Mouse (Mus musculus) midbrain, embryonic 16.5 days (tissue): ENCODE data around the gene Capn5. TPM values are rescaled to one million over a fixed set of nuclear protein-coding genes. Genes with fewer than 3 reads are reported as not detected.
A peak's percentile ranks its signal among the peaks of the same experiment; 100 is the strongest.

ENCODE experiments used
- ATAC-seq: fragments of 200-750 bp; cut with Nextera tagmentation; 2 replicates; pipeline ENCODE4 v1.8.0; 2017; ENCODE audit warnings: moderate TSS enrichment
- H3K27ac ChIP-seq: fragments of 300-500 bp; sonication (generic); 2 replicates; pipeline ENCODE4 v1.5.1; 2014; ENCODE audit warnings: mild to moderate bottlenecking, low read length, mixed read lengths
- H3K27me3 ChIP-seq: fragments of 300-500 bp; sonication (generic); 2 replicates; pipeline ENCODE4 v1.6.1; 2014; ENCODE audit warnings: low read depth, low read length, mixed read lengths; ENCODE audit not compliant: control insufficient read depth, insufficient read depth
- H3K36me3 ChIP-seq: fragments of 300-500 bp; sonication (generic); 2 replicates; pipeline ENCODE4 v1.6.1; 2014; ENCODE audit warnings: mild to moderate bottlenecking, low read length, moderate library complexity, mixed read lengths; ENCODE audit not compliant: control insufficient read depth, insufficient read depth
- H3K4me1 ChIP-seq: fragments of 300-500 bp; sonication (generic); 2 replicates; pipeline ENCODE4 v1.6.1; 2014; ENCODE audit warnings: mild to moderate bottlenecking, low read length, mixed read lengths; ENCODE audit not compliant: control insufficient read depth, insufficient read depth
- H3K4me2 ChIP-seq: fragments of 300-500 bp; sonication (generic); 2 replicates; pipeline ENCODE4 v1.6.1; 2014; ENCODE audit warnings: mild to moderate bottlenecking, low read length, mixed read lengths
- H3K4me3 ChIP-seq: fragments of 300-500 bp; sonication (generic); 2 replicates; pipeline ENCODE4 v1.5.1; 2014; ENCODE audit warnings: low read depth, mild to moderate bottlenecking, low read length, moderate library complexity, mixed read lengths
- H3K9ac ChIP-seq: fragments of 300-500 bp; sonication (generic); 2 replicates; pipeline ENCODE4 v1.6.1; 2014; ENCODE audit warnings: low read depth, low read length, mixed read lengths
- H3K9me3 ChIP-seq: fragments of 300-500 bp; sonication (generic); replicated peaks from 2 replicates; pipeline ENCODE4 v1.6.1; 2014; ENCODE audit warnings: mild to moderate bottlenecking, low read length, mixed read lengths; ENCODE audit not compliant: control insufficient read depth, poor library complexity, severe bottlenecking
- WGBS: fragments of 180-500 bp; shearing (Covaris S2); extraction: QIAGEN DNeasy Blood & Tissue Kit; methylation state at CpG from one replicate; pipeline ENCODE4 v1.1.7; 2014; 5-methylcytosine and 5-hydroxymethylcytosine counted together
- polyA plus RNA-seq: library from polyadenylated mRNA; unstranded; fragments of >200 nt; fragmentation: Nextera tagmentation; extraction: Ambion mirVana; gene quantifications from 2 replicates; pipeline ENCODE4 v1.2.1, GENCODE M21; 2015

Gene Capn5
- polyA plus RNA-seq, 1 experiment from 2014 or later: 23.5 TPM

GRCm38 (mm10) chr7:98137583-98137982, 40.5 kb downstream of the Capn5 start:
- Histone ChIP-seq H3K27ac (no peak overlapping the region), H3K4me2 (no peak overlapping the region), H3K27me3 (no peaks in the 10 kb centered on the region), H3K9me3 (no peaks in the 10 kb centered on the region), H3K9ac (no peak overlapping the region), H3K4me1 (peaks cover 3% of the 10 kb centered on the region; the same call in 1 of the 2 replicates), H3K4me3 (no peak overlapping the region), H3K36me3 (0 out of 2 replicates have a peak, but pooled peaks cover 1% of the 10 kb centered on the region)
- WGBS: 38% methylated on average over 3 of the region's 3 CpGs
- peak; percentile 63 for ATAC-seq

DNA sequence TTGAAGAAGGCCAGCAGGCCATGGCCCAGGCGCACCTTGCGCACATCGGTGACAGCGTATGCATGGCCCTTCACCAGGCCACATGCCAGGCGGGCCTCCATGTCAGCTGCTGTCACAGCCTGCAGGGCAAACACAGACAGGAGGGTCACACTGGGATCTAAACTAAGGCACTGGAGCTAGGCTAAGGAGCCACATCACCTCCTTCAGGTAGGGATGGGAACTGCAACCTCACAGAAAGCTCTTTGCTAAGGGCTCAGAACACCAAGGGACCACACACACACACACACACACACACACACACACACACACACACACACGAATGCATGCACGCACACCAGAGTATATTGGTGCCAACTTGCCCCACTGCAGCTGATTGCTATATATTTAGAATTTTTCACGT, 46.3 kb downstream of the Capn5 start:
- no peak overlapping the region for H3K4me2 ChIP-seq
- 0 out of 2 replicates have a peak, but pooled peaks cover 11% of the 10 kb centered on the region for H3K36me3 ChIP-seq
- ATAC-seq: no peak
- H3K9ac ChIP-seq: no peak overlapping the region
- no peak overlapping the region for H3K4me3 ChIP-seq
- no peaks in the 10 kb centered on the region for H3K9me3 ChIP-seq
- WGBS: 95% methylated on average over 8 of the region's 8 CpGs
- no peak overlapping the region for H3K27ac ChIP-seq
- H3K4me1 ChIP-seq: no peaks in the 10 kb centered on the region
- H3K27me3 ChIP-seq: no peaks in the 10 kb centered on the region

GRCm38 (mm10) chr7:98125473-98125872, 52.6 kb downstream of the Capn5 start:
- Histone ChIP-seq H3K4me2 (no peak overlapping the region), H3K4me3 (no peak overlapping the region), H3K4me1 (no peaks in the 10 kb centered on the region), H3K27me3 (no peaks in the 10 kb centered on the region), H3K27ac (no peak overlapping the region), H3K36me3 (peaks cover 9% of the 10 kb centered on the region; the same call in 1 of the 2 replicates), H3K9ac (no peak overlapping the region), H3K9me3 (no peaks in the 10 kb centered on the region)
- 42% methylated on average over 5 of the region's 5 CpGs for WGBS
- no peak for ATAC-seq

DNA sequence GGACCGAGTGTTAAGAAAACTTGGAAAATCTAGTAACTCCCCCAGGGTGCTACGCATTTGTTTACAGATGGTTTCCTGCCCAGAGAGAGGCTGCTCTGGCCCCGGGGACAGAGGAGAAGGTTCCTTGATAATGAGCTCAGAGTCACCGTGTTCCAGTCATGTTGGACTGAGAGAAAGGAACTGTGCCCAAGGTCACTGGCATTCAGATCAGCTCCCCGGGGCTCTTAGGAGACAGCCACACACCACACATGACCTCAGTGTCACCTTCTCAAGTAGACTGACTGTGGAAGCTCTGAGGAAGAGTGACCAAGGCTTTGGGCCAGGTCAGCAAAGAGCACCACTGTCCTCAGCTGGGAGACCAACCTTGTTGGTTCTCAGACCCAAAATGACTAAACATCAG, 53.4 kb downstream of the Capn5 start:
- H3K9me3 ChIP-seq: no peaks in the 10 kb centered on the region
- no peak overlapping the region for H3K4me2 ChIP-seq
- H3K27ac ChIP-seq: no peak overlapping the region
- no peaks in the 10 kb centered on the region for H3K4me1 ChIP-seq
- no peak overlapping the region for H3K4me3 ChIP-seq
- 69% methylated on average over 5 of the region's 5 CpGs for WGBS
- H3K9ac ChIP-seq: no peak overlapping the region
- H3K36me3 ChIP-seq: peaks cover 9% of the 10 kb centered on the region; the same call in 1 of the 2 replicates
- no peaks in the 10 kb centered on the region for H3K27me3 ChIP-seq
- ATAC-seq: no peak

- Histone ChIP-seq H3K27me3 (no peaks in the 10 kb centered on the region), H3K36me3 (peaks cover 3% of the 10 kb centered on the region; the same call in 1 of the 2 replicates), H3K9ac (no peak overlapping the region), H3K4me2 (no peak overlapping the region), H3K4me1 (no peaks in the 10 kb centered on the region), H3K9me3 (no peaks in the 10 kb centered on the region), H3K27ac (no peak overlapping the region), H3K4me3 (no peak overlapping the region)
- WGBS: 82% methylated on average over 8 of the region's 8 CpGs
- no peak for ATAC-seq
Measured at GRCm38 (mm10) chr7:98121673-98122072, 56.4 kb downstream of the Capn5 start.

- 87% methylated on average over 3 of the region's 3 CpGs for WGBS
- no peaks in the 10 kb centered on the region for H3K27me3 ChIP-seq
- no peak overlapping the region for H3K4me2 ChIP-seq
- H3K9ac ChIP-seq: no peak overlapping the region
- H3K9me3 ChIP-seq: no peaks in the 10 kb centered on the region
- no peak for ATAC-seq
- H3K27ac ChIP-seq: no peak overlapping the region
- no peak overlapping the region for H3K4me3 ChIP-seq
- no peaks in the 10 kb centered on the region for H3K4me1 ChIP-seq
- H3K36me3 ChIP-seq: peaks cover 3% of the 10 kb centered on the region; the same call in 1 of the 2 replicates
Measured at GRCm38 (mm10) chr7:98121241-98121640, 56.8 kb downstream of the Capn5 start.

GRCm38 (mm10) chr7:98120325-98120724, 57.7 kb downstream of the Capn5 start:
- H3K27me3 ChIP-seq: no peaks in the 10 kb centered on the region
- H3K9ac ChIP-seq: no peak overlapping the region
- H3K4me2 ChIP-seq: peak overlapping the region; percentile 49
- H3K9me3 ChIP-seq: no peaks in the 10 kb centered on the region
- no peaks in the 10 kb centered on the region for H3K4me1 ChIP-seq
- WGBS: 13% methylated on average over 7 of the region's 7 CpGs
- H3K36me3 ChIP-seq: peaks cover 3% of the 10 kb centered on the region; the same call in 1 of the 2 replicates
- ATAC-seq: peak; percentile 75
- H3K4me3 ChIP-seq: no peak overlapping the region
- no peak overlapping the region for H3K27ac ChIP-seq

- peak; percentile 47 for ATAC-seq
- 83% methylated on average over 2 of the region's 2 CpGs for WGBS
- Histone ChIP-seq H3K4me1 (no peaks in the 10 kb centered on the region), H3K9me3 (no peaks in the 10 kb centered on the region), H3K36me3 (peaks cover 3% of the 10 kb centered on the region; the same call in 1 of the 2 replicates), H3K4me2 (no peak overlapping the region; the same call in 1 of the 2 replicates), H3K9ac (no peak overlapping the region), H3K4me3 (no peak overlapping the region), H3K27ac (no peak overlapping the region), H3K27me3 (no peaks in the 10 kb centered on the region)
Measured at GRCm38 (mm10) chr7:98119961-98120232, 58.2 kb downstream of the Capn5 start.

GRCm38 (mm10) chr7:98119179-98119960, 58.7 kb downstream of the Capn5 start, which contains the start of gene Myo7a:
TSS of gene Myo7a (minus strand) at chr7:98119524.
- Histone ChIP-seq H3K4me2 (peak within 1 kb of the TSS; percentile 49), H3K27me3 (no peaks in the 10 kb centered on the region), H3K4me1 (no peaks in the 10 kb centered on the region), H3K27ac (no peak within 1 kb of the TSS), H3K36me3 (peaks cover 3% of the 10 kb centered on the region; the same call in 1 of the 2 replicates), H3K9ac (no peak within 1 kb of the TSS), H3K9me3 (no peaks in the 10 kb centered on the region), H3K4me3 (no peak within 1 kb of the TSS)
- peak; percentile 7; the same call in 1 of the 2 replicates for ATAC-seq
- WGBS: 35% methylated on average over 9 of the region's 9 CpGs
